Mouse (Mus musculus): ENCODE data around the gene Tmem163.

GRCm38 (mm10) chr1:127668161-127668560 lies 11.2 kb downstream of the Tmem163 start:
- TF ChIP-seq CTCF (IDR thresholded peaks at IDR 0.05; ENCODE audit: low read depth) (no peak), EP300 (IDR thresholded peaks at IDR 0.05; ENCODE audit: low read depth) (no peak)
